Mouse (Mus musculus): ENCODE data around the gene Akap13. TPM values are rescaled to one million over a fixed set of nuclear protein-coding genes. Genes with fewer than 3 reads are reported as not detected.

Akap13 gene
- polyA plus RNA-seq, 1 experiment from 2014 or later: 43.4 TPM

DNA sequence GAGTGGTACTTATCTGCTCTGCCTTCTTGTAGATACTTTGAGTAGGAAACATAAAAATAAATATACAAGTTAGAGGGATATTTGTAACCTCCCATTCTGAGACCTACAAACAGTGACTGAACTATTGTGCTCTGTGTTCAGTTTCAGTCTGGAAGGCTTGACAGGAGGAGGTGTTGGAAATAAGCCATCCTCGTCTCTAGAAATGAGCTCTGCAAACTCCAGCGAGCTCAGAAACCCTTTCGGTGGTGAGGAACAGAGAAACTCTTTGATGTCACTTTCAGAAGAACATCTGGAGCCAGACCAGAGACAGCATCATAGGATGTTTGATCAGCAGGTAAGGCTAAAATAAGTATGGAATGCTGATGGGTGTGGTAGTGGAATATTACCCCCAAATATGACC is 229.6 kb downstream of the Akap13 start:
- Histone ChIP-seq H3K36me3 (peaks cover 41% of the 10 kb centered on the region), H3K4me1 (replicated peaks) (0 out of 2 replicates have a peak, but pooled peaks cover 2% of the 10 kb centered on the region), H3K4me2 (no peak overlapping the region), H3K27ac (no peak overlapping the region), H3K4me3 (no peak overlapping the region), H3K9me3 (replicated peaks) (no peaks in the 10 kb centered on the region), H3K27me3 (no peaks in the 10 kb centered on the region), H3K9ac (no peak overlapping the region)
- ATAC-seq (replicated peaks; ENCODE audit: insufficient number of reproducible peaks, insufficient read depth, low FRiP score, low read depth): no peak
- 57% methylated on average over 3 of the region's 3 CpGs for WGBS

DNA sequence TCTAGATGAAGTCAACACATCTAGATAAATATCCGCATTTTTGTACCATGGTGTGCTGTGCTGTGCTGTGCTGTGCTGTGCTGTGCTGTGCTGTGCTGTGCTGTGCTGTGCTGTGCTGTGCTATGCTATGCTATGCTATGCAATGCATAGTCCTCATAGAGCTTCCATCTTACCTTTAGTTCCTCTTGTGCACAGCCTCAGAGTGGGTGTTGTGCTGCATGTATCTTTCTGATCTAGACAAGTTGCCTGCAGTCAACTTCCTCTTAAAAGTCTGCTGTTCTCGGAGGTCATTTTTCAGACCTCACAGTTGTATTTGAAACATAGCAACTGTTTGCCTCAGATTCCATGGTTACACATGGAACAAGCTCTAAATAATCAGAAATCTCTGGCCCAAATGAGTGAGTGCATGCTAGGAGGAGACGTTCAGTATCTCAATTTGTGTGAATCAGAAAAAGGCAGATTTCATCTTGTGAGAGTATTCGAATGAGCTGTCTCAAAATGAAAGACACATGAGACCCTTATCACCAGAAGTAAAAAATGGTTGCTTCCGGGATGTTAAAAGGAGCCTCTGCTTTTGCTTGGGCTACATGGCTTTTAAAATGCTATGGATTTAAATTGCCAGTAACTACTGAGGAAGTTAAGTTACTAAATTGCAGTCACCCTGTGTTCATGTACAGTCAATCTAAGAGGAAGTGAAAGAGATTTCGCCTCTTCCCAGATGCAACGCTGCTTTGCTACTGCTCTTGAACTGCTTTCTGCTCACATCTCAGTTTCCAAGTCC is 230.9 kb downstream of the Akap13 start:
- WGBS: 80% methylated on average over 7 of the region's 7 CpGs
- no peak overlapping the region for H3K4me2 ChIP-seq
- H3K27me3 ChIP-seq: no peaks in the 10 kb centered on the region
- peak overlapping the region; percentile 31; the same call in 1 of the 2 replicates for H3K27ac ChIP-seq
- H3K9me3 ChIP-seq (replicated peaks): no peaks in the 10 kb centered on the region
- no peak for ATAC-seq (replicated peaks; ENCODE audit: insufficient number of reproducible peaks, insufficient read depth, low FRiP score, low read depth)
- H3K4me3 ChIP-seq: no peak overlapping the region
- 0 out of 2 replicates have a peak, but pooled peaks cover 2% of the 10 kb centered on the region for H3K4me1 ChIP-seq (replicated peaks)
- peaks cover 40% of the 10 kb centered on the region for H3K36me3 ChIP-seq
- no peak overlapping the region for H3K9ac ChIP-seq

DNA sequence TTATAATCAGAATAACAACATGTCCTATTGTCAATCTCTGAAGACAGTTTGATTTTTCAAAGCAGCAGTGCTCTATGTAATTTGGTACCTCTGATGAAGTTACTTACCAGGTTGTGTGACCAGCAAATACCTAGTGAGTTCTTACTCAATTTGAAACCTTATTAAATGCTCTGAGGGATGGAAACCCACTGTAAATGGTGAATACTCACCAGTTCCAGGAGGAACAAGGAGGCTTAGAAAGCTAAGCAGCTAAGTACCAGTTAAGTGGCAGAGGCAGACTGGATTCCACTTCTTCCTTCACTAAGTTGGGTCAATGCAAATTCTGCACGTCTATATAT is 231.5 kb downstream of the Akap13 start:
- H3K4me3 ChIP-seq: no peak overlapping the region
- 80% methylated on average over 1 of the region's 1 CpGs for WGBS
- peaks cover 39% of the 10 kb centered on the region for H3K36me3 ChIP-seq
- H3K27ac ChIP-seq: no peak overlapping the region
- no peak overlapping the region for H3K4me2 ChIP-seq
- 0 out of 2 replicates have a peak, but pooled peaks cover 2% of the 10 kb centered on the region for H3K4me1 ChIP-seq (replicated peaks)
- H3K27me3 ChIP-seq: no peaks in the 10 kb centered on the region
- ATAC-seq (replicated peaks; ENCODE audit: insufficient number of reproducible peaks, insufficient read depth, low FRiP score, low read depth): no peak
- no peak overlapping the region for H3K9ac ChIP-seq
- no peaks in the 10 kb centered on the region for H3K9me3 ChIP-seq (replicated peaks)

DNA sequence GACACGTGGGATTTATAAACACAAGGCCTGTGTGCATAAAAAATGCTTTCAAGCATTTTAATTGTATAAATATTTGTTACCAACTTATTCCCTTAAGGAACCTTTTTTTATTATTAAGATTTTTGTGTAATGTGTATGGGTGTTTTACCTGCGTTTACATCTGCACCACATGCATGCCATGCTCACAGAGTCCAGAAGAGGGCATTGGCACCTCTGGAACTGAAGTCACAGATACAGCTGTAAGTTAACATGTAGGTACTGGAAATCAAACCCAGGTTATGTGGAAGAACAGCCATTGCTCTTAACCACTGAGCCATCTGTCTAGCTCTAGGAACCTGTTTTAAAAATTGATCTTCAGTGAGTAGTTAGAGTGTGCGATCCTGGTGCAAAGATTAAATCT is 232.8 kb downstream of the Akap13 start:
- no peak for ATAC-seq (replicated peaks; ENCODE audit: insufficient number of reproducible peaks, insufficient read depth, low FRiP score, low read depth)
- H3K9me3 ChIP-seq (replicated peaks): no peaks in the 10 kb centered on the region
- H3K9ac ChIP-seq: no peak overlapping the region
- WGBS: 85% methylated on average over 3 of the region's 3 CpGs
- no peaks in the 10 kb centered on the region for H3K4me1 ChIP-seq (replicated peaks)
- H3K4me2 ChIP-seq: no peak overlapping the region
- H3K4me3 ChIP-seq: no peak overlapping the region
- H3K27me3 ChIP-seq: no peaks in the 10 kb centered on the region
- H3K36me3 ChIP-seq: peaks cover 32% of the 10 kb centered on the region
- no peak overlapping the region for H3K27ac ChIP-seq

DNA sequence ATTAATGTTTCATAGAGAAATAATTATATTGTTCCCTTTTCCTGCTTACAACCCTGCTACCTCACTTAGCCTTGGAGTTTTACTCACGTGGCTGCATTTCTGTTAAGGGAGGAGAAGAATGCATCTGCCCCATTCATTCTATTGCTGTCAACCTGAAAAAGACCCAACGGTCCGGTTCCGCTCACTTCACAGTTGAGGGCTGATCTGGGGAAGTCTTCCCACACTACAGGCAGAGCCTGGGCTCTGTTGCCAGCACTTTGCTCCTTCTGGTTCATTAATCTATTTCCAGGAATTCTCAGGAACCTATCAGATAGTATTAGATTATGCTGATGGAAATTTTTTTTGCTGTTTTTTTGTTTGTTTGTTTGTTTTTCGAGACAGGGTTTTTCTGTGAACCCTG is 239.4 kb downstream of the Akap13 start:
- H3K9ac ChIP-seq: no peak overlapping the region
- H3K9me3 ChIP-seq (replicated peaks): no peaks in the 10 kb centered on the region
- H3K27ac ChIP-seq: no peak overlapping the region
- no peak overlapping the region for H3K4me3 ChIP-seq
- 83% methylated on average over 5 of the region's 5 CpGs for WGBS
- H3K27me3 ChIP-seq: no peaks in the 10 kb centered on the region
- no peak overlapping the region for H3K4me2 ChIP-seq
- ATAC-seq (replicated peaks; ENCODE audit: insufficient number of reproducible peaks, insufficient read depth, low FRiP score, low read depth): no peak
- peaks cover 32% of the 10 kb centered on the region for H3K36me3 ChIP-seq
- no peaks in the 10 kb centered on the region for H3K4me1 ChIP-seq (replicated peaks)

DNA sequence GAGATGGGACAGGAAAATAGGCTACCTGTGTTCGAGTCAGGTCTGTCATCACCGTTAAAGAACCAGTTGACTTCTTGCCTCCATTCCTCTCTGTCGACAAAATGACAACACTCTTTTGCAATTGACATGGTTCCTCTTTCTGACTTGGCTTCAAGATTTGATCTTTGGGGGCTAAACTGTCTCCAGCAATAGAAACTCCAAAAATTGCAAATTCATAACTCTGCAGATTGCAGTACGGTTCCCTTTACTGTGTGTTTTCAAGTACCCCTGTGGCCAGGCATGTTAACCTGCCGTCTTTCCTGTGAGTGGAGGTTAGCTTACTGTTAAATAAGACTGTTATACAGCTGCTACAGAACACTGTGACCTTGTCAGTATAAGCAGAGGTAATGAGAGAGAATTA is 244.5 kb downstream of the Akap13 start:
- no peak overlapping the region for H3K9ac ChIP-seq
- H3K27me3 ChIP-seq: no peaks in the 10 kb centered on the region
- H3K4me3 ChIP-seq: no peak overlapping the region
- H3K27ac ChIP-seq: no peak overlapping the region
- ATAC-seq (replicated peaks; ENCODE audit: insufficient number of reproducible peaks, insufficient read depth, low FRiP score, low read depth): no peak
- no peak overlapping the region for H3K4me2 ChIP-seq
- peaks cover 60% of the 10 kb centered on the region for H3K36me3 ChIP-seq
- WGBS: 80% methylated on average over 5 of the region's 5 CpGs
- H3K4me1 ChIP-seq (replicated peaks): no peaks in the 10 kb centered on the region
- no peaks in the 10 kb centered on the region for H3K9me3 ChIP-seq (replicated peaks)

DNA sequence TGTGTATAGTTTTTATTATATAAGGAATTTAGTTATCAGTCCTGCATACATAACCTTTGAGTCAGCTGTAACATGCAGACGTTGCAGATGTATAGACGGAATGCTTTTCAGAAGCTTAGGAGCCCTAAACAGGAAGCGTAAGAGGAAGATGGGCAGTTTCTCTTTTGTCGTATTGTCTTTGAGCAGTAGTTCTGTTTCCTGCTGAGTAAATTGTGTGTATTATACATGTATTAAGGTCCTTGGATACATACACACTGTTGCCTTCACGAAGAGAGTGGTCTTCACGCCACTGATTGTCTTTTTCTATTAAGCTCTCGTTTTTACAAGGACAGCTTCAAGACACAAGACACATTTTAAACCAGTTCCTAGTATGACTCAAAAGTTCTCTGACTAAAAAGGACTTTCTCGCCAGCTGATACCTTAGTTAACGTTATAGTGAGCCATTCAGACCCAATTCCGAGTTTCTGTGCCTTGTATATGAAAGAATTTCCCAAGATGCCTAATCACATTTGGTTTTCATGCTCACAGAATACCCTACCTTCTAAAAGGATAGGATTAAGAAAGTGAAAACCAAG is 245.5 kb downstream of the Akap13 start:
- 77% methylated on average over 10 of the region's 10 CpGs for WGBS
- H3K27ac ChIP-seq: no peak overlapping the region
- no peak overlapping the region for H3K4me2 ChIP-seq
- no peak overlapping the region for H3K9ac ChIP-seq
- ATAC-seq (replicated peaks; ENCODE audit: insufficient number of reproducible peaks, insufficient read depth, low FRiP score, low read depth): no peak
- no peaks in the 10 kb centered on the region for H3K9me3 ChIP-seq (replicated peaks)
- no peaks in the 10 kb centered on the region for H3K4me1 ChIP-seq (replicated peaks)
- no peaks in the 10 kb centered on the region for H3K27me3 ChIP-seq
- H3K36me3 ChIP-seq: peaks cover 65% of the 10 kb centered on the region
- H3K4me3 ChIP-seq: no peak overlapping the region

DNA sequence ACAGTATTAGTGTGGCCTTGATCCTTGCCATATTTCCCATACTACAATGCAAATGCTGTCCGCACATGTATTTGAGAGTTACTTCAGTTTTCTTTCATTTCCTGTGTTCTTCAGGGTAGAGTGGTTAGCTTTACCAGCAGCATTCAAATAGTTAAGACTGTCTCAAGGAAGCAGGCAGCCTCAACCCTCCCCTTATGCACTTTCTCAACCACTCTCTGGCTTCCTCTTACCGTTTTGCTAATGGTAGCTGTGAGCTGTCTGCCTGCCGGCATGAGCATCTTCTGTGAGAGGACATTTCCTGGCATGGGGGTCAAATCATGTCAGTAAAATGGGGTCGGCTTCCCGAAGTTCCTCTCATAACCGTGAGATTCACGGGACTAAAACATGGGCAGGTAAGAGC is 246.4 kb downstream of the Akap13 start:
- 66% methylated on average over 7 of the region's 7 CpGs for WGBS

DNA sequence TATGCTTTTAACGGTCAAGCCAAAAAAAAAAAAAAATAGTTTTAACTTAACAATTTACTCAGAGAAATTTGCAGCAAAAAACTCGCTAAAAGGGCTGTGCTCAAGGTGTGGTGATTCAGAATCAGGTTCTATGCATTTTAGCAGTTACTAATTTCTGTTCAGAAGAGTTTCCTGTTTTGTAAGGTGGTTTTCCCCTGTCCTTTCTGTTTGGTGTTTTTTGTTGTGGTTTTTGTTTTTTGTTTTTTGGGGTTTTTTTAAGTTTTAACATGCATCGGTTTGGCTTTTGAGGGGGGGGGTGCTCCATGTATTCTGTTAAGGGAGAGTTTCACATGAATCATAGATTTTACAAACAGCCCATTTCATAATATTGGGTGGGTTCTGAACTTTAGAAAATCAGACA is 247.0 kb downstream of the Akap13 start:
- H3K9ac ChIP-seq: no peak overlapping the region
- no peak overlapping the region for H3K4me2 ChIP-seq
- H3K27me3 ChIP-seq: no peaks in the 10 kb centered on the region
- no peak for ATAC-seq (replicated peaks; ENCODE audit: insufficient number of reproducible peaks, insufficient read depth, low FRiP score, low read depth)
- H3K36me3 ChIP-seq: peaks cover 69% of the 10 kb centered on the region
- WGBS: 83% methylated on average over 3 of the region's 3 CpGs
- no peaks in the 10 kb centered on the region for H3K9me3 ChIP-seq (replicated peaks)
- H3K4me1 ChIP-seq (replicated peaks): no peaks in the 10 kb centered on the region
- H3K4me3 ChIP-seq: no peak overlapping the region
- no peak overlapping the region for H3K27ac ChIP-seq

More for the DNA sequence above, 246.4 kb downstream of the Akap13 start:
- no peak for ATAC-seq (replicated peaks; ENCODE audit: insufficient number of reproducible peaks, insufficient read depth, low FRiP score, low read depth)
- H3K27ac ChIP-seq: no peak overlapping the region
- H3K9me3 ChIP-seq (replicated peaks): no peaks in the 10 kb centered on the region
- H3K36me3 ChIP-seq: peaks cover 66% of the 10 kb centered on the region
- H3K4me2 ChIP-seq: no peak overlapping the region
- H3K9ac ChIP-seq: no peak overlapping the region
- no peaks in the 10 kb centered on the region for H3K27me3 ChIP-seq
- no peak overlapping the region for H3K4me3 ChIP-seq
- H3K4me1 ChIP-seq (replicated peaks): no peaks in the 10 kb centered on the region

DNA sequence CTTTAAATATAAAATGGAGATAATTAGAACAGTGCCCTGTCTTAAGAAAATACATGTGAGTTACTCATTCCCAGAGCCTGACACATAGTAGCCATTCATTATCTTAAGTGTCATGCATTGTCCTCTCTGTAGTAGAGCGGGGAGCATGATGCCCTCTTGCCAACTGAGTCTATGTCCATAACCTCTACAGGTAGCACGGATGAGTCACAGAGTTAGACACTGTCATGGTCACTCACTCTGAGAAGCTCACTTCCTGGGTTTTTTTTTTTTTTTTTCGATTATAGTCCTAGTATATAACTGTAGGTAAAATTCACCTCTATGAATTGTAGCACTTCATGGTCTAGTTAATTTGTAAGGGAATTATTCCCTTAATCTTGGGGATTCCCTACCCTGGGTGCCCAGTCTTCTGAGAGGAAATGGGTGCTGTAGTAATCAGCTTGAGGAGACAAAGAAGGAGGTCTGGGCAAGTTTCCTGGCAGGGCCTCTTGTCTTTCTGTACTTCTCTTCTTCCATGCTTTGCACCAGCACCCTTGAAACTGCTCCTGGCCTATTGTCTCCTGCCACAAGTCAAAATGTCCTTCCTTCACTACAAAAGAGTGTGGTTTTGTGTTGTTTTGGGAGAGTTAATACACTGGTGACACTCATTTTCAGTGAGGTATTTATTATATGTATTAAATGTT is 247.8 kb downstream of the Akap13 start:
- ATAC-seq (replicated peaks; ENCODE audit: insufficient number of reproducible peaks, insufficient read depth, low FRiP score, low read depth): no peak
- H3K36me3 ChIP-seq: peaks cover 69% of the 10 kb centered on the region
- 73% methylated on average over 3 of the region's 3 CpGs for WGBS

DNA sequence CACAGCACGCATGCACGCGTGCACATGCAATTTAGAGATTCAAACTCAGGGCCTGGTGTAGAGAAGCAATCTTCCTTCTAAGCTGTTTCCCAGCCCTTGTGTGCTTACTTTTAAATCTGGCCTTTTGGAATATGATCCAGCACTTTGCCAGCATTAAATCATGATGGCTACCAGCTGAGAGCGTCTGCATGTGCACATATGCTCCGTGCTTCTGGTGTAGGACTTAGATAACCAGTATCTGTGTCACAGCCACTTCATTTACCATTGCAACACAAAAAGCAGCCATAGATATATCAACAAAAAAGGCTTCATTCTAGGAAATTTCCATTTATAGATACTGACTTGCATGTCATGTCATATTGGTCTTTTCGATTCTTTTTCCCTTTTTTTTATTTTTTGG is 249.5 kb downstream of the Akap13 start:
- Histone ChIP-seq H3K4me2 (no peak overlapping the region), H3K27me3 (no peaks in the 10 kb centered on the region), H3K4me1 (replicated peaks) (no peaks in the 10 kb centered on the region), H3K9ac (no peak overlapping the region), H3K27ac (no peak overlapping the region), H3K36me3 (peaks cover 68% of the 10 kb centered on the region), H3K9me3 (replicated peaks) (no peaks in the 10 kb centered on the region), H3K4me3 (no peak overlapping the region)
- WGBS: 91% methylated on average over 6 of the region's 6 CpGs
- ATAC-seq (replicated peaks; ENCODE audit: insufficient number of reproducible peaks, insufficient read depth, low FRiP score, low read depth): no peak

More for the DNA sequence above, 247.8 kb downstream of the Akap13 start:
- Histone ChIP-seq H3K4me2 (no peak overlapping the region), H3K27me3 (no peaks in the 10 kb centered on the region), H3K9me3 (replicated peaks) (no peaks in the 10 kb centered on the region), H3K9ac (no peak overlapping the region), H3K4me3 (no peak overlapping the region), H3K27ac (no peak overlapping the region), H3K4me1 (replicated peaks) (no peaks in the 10 kb centered on the region)
